ENCODE assay signal across 9 mouse cellular contexts in the genomic region with DNA sequence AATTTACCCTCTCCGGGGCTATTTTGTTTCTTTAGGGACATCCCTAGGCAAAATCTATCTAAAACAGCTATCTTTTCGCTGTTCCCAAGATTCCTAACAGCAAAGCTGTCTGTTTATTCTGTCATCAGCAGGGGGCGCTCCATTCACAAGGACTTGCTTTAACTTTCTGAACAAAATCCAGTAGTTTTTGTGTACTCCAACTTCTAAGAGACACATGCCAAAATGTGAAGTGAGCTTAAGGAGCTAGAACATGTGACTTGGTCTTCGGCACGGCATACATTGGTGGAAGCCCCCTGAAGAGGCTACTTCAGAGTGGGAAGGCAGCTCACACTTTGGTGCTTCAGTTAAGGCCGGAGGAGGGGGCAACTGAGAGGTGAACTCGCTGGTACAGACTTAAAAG. TPM values are rescaled to one million over a fixed set of nuclear protein-coding genes. Genes with fewer than 3 reads are reported as not detected.
A peak's percentile ranks its signal among the peaks of the same experiment; 100 is the strongest.
DNase-seq lines count a peak whose midpoint lies in the region; ATAC-seq and TF ChIP-seq lines count a peak whose summit lies in the region.
"Had no signal": no experiment of that assay in that cellular context is flagged by ENCODE, and none has a peak within 500 bp of the region (broad histone marks: within the 10 kb centered on the region; RNA-seq: fewer than 3 reads in every experiment).

No protein-coding gene starts in this region.

- TF ChIP-seq CTCF in bone marrow macrophage, adult 2 months (IDR thresholded peaks at IDR 0.05; ENCODE audit: low read depth, low read length) = no peak

- no peak overlapping the region for H3K9ac ChIP-seq in midbrain, embryonic 13.5 days (replicated peaks)
- H3K9ac ChIP-seq in liver, embryonic 13.5 days = no peak overlapping the region
- H3K9ac ChIP-seq: heart, embryonic 15.5 days had no signal

- H3K4me3 ChIP-seq in midbrain, embryonic 10.5 days = no peak overlapping the region
- no peak overlapping the region for H3K4me3 ChIP-seq in midbrain, embryonic 13.5 days (replicated peaks)
- 0 out of 2 replicates have a peak overlapping the region, but pooled peaks have one; percentile 7 for H3K4me3 ChIP-seq in bone marrow macrophage, adult 2 months (ENCODE audit: insufficient read depth, low read length)
- H3K4me3 ChIP-seq in liver, embryonic 13.5 days (replicated peaks) = no peak overlapping the region
- H3K4me3 ChIP-seq: heart, embryonic 15.5 days had no signal

- peak; percentile 62 for DNase-seq in midbrain, embryonic 10.5 days (ENCODE audit: low spot score)
- peak; percentile 44 for DNase-seq in fibroblast of lung, adult 2 months (ENCODE audit: low read depth)
- DNase-seq in kidney, postnatal 10 days = peak; percentile 85
- peak; percentile 13 for DNase-seq in liver, embryonic 13.5 days
- peak; percentile 49 for DNase-seq in retina, postnatal 7 days (ENCODE audit: low read depth, low spot score)
- peak; percentile 72 for DNase-seq in urinary bladder, postnatal 25 days (ENCODE audit: low spot score)

- H3K36me3 ChIP-seq in midbrain, embryonic 10.5 days = no peaks in the 10 kb centered on the region
- H3K36me3 ChIP-seq in midbrain, embryonic 13.5 days = no peaks in the 10 kb centered on the region
- no peaks in the 10 kb centered on the region for H3K36me3 ChIP-seq in liver, embryonic 13.5 days
- H3K36me3 ChIP-seq: heart, embryonic 15.5 days had no signal

- 51% methylated on average over 7 of the region's 7 CpGs for WGBS in midbrain, embryonic 10.5 days
- WGBS in midbrain, embryonic 13.5 days = 45% methylated on average over 7 of the region's 7 CpGs
- WGBS in liver, embryonic 13.5 days (ENCODE audit: insufficient replicate concordance) = 41% methylated on average over 7 of the region's 7 CpGs

- H3K27ac ChIP-seq in midbrain, embryonic 10.5 days (replicated peaks) = no peak overlapping the region
- no peak overlapping the region for H3K27ac ChIP-seq in midbrain, embryonic 13.5 days
- H3K27ac ChIP-seq in bone marrow macrophage, adult 2 months (ENCODE audit: insufficient read depth, low read depth, low read length) = peak overlapping the region; percentile 82
- no peak overlapping the region for H3K27ac ChIP-seq in liver, embryonic 13.5 days
- H3K27ac ChIP-seq: heart, embryonic 15.5 days had no signal

- H3K4me1 ChIP-seq in midbrain, embryonic 10.5 days = no peaks in the 10 kb centered on the region
- no peaks in the 10 kb centered on the region for H3K4me1 ChIP-seq in midbrain, embryonic 13.5 days (replicated peaks)
- peaks cover 32% of the 10 kb centered on the region for H3K4me1 ChIP-seq in bone marrow macrophage, adult 2 months (ENCODE audit: control insufficient read depth, insufficient read depth, low read length)
- no peaks in the 10 kb centered on the region for H3K4me1 ChIP-seq in liver, embryonic 13.5 days (replicated peaks)

- no peak for TF ChIP-seq POLR2A in bone marrow macrophage, adult 2 months (IDR thresholded peaks at IDR 0.05; ENCODE audit: borderline replicate concordance, low read depth, low read length)

- no peak overlapping the region for H3K4me2 ChIP-seq in midbrain, embryonic 13.5 days (replicated peaks)
- no peak overlapping the region for H3K4me2 ChIP-seq in liver, embryonic 13.5 days
- H3K4me2 ChIP-seq: heart, embryonic 15.5 days had no signal

- no peaks in the 10 kb centered on the region for H3K9me3 ChIP-seq in midbrain, embryonic 10.5 days (replicated peaks)
- H3K9me3 ChIP-seq in midbrain, embryonic 13.5 days = no peaks in the 10 kb centered on the region
- H3K9me3 ChIP-seq in liver, embryonic 13.5 days (replicated peaks) = no peaks in the 10 kb centered on the region
- H3K9me3 ChIP-seq: heart, embryonic 15.5 days had no signal

- ATAC-seq in midbrain, embryonic 13.5 days = no peak
- ATAC-seq in liver, embryonic 13.5 days (ENCODE audit: low read depth) = no peak

- no peaks in the 10 kb centered on the region for H3K27me3 ChIP-seq in midbrain, embryonic 10.5 days (ENCODE audit: low read depth, poor library complexity, severe bottlenecking)
- no peaks in the 10 kb centered on the region for H3K27me3 ChIP-seq in midbrain, embryonic 13.5 days
- no peaks in the 10 kb centered on the region for H3K27me3 ChIP-seq in liver, embryonic 13.5 days
- H3K27me3 ChIP-seq: heart, embryonic 15.5 days had no signal

RNA-seq across cellular contexts. Expression of a gene that starts 49.7 kb away (rescaled TPM):
- polyA plus RNA-seq in midbrain, embryonic 10.5 days (2016; fragmentation: Nextera tagmentation; extraction: Ambion mirVana) = 3.8 and 5.0 TPM in 2 replicates
- 5.8 and 5.9 TPM in 2 replicates for polyA plus RNA-seq in midbrain, embryonic 13.5 days (2015; fragmentation: Nextera tagmentation; extraction: Ambion mirVana)
- polyA plus RNA-seq in bone marrow macrophage, adult 2 months (2012; ENCODE audit: insufficient read depth, insufficient read length, missing spikeins) = 5.5 and 7.3 TPM in 2 replicates
- polyA plus RNA-seq in liver, embryonic 13.5 days (2015; fragmentation: Nextera tagmentation; extraction: Ambion mirVana) = 4.7 and 4.8 TPM in 2 replicates

RNA-seq across cellular contexts. Expression of a gene that starts 53.5 kb away (rescaled TPM):
- 1.5 and 1.7 TPM in 2 replicates for polyA plus RNA-seq in midbrain, embryonic 10.5 days (2016; fragmentation: Nextera tagmentation; extraction: Ambion mirVana)
- polyA plus RNA-seq in midbrain, embryonic 13.5 days (2015; fragmentation: Nextera tagmentation; extraction: Ambion mirVana) = 4.9 and 5.2 TPM in 2 replicates
- polyA plus RNA-seq in bone marrow macrophage, adult 2 months (2012; ENCODE audit: insufficient read depth, insufficient read length, missing spikeins) = 2.6 and 2.8 TPM in 2 replicates
- polyA plus RNA-seq in liver, embryonic 13.5 days (2015; fragmentation: Nextera tagmentation; extraction: Ambion mirVana) = 0.63 and 0.71 TPM in 2 replicates

Comparison
In these comparisons a context has a peak if more than half of its experiments do, and no peak if none do; other contexts are left out.
1. DNase-seq: peak in every context shown above with its lines; median percentile 85 in kidney, postnatal 10 days; 72 in urinary bladder, postnatal 25 days; 62 in midbrain, embryonic 10.5 days; 49 in retina, postnatal 7 days; 44 in fibroblast of lung, adult 2 months; 13 in liver, embryonic 13.5 days.